Mouse (Mus musculus) E14TG2a.4 (cell line): ENCODE measurements around the gene Id1.

Source experiments
- H3K27me3 ChIP-seq: 2 replicates; pipeline ENCODE4 v1.6.1; 2014; ENCODE audit warnings: low read length, control low read depth; ENCODE audit not compliant: insufficient read depth
- H3K36me3 ChIP-seq: 2 replicates; pipeline ENCODE4 v1.6.1; 2014; ENCODE audit warnings: low read length, control low read depth; ENCODE audit not compliant: insufficient read depth
- H3K4me1 ChIP-seq: replicated peaks from 2 replicates; pipeline ENCODE4 v1.6.1; 2014; ENCODE audit warnings: low read depth, low read length, control low read depth
- H3K4me3 ChIP-seq: replicated peaks from 2 replicates; pipeline ENCODE4 v1.5.1; 2014; ENCODE audit warnings: mild to moderate bottlenecking, low read length
- H3K9me3 ChIP-seq: 2 replicates; pipeline ENCODE4 v1.6.1; 2014; ENCODE audit warnings: low read length, control low read depth
- CTCF ChIP-seq: conservative IDR thresholded peaks from 2 replicates; pipeline ENCODE4 v1.5.1; 2014; ENCODE audit warnings: low read length
- NANOG ChIP-seq: IDR thresholded peaks from 2 replicates; pipeline ENCODE4 v1.6.1; 2014; ENCODE audit warnings: borderline replicate concordance, low read length, mixed read lengths
- POU5F1 ChIP-seq: IDR thresholded peaks from 2 replicates; pipeline ENCODE4 v1.6.1; 2014; ENCODE audit warnings: low read length, borderline replicate concordance

Gene Id1

GRCm38 (mm10) chr2:152736090-152736601 lies at the start of gene Id1:
TSS of gene Id1 (plus strand) at chr2:152736251.
- peaks cover 7% of the 10 kb centered on the region; the same call in 1 of the 2 replicates for H3K36me3 ChIP-seq
- TF ChIP-seq NANOG = peak; percentile 62
- TF ChIP-seq POU5F1 = no peak
- H3K4me1 ChIP-seq = peaks cover 83% of the 10 kb centered on the region
- H3K4me3 ChIP-seq = peak within 1 kb of the TSS; percentile 86
- H3K9me3 ChIP-seq = no peaks in the 10 kb centered on the region
- peaks cover 8% of the 10 kb centered on the region for H3K27me3 ChIP-seq

DNA sequence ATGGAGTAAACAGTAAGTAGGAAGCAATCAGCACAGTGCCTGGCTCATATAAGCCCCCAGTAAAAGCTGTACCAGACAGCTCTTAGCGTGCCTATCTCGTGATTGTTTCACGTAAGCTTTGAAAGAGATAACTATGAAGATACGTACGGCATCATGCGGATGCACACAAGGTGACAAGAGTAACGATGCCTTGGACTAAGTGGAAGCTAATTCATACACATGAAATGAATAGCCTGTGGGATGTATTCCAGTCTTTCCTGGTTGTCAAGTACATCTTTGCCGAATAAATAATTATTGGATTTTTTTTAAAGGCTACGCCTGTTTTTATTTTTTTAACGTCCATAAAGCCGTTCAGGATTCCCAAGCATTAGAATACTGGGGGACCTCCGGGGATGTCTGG lies 49.7 kb upstream of the Id1 start:
- Histone ChIP-seq H3K27me3 (no peaks in the 10 kb centered on the region), H3K4me3 (peak overlapping the region; percentile 56), H3K9me3 (peaks cover 64% of the 10 kb centered on the region), H3K4me1 (peaks cover 22% of the 10 kb centered on the region), H3K36me3 (peaks cover 97% of the 10 kb centered on the region)
- no peak for TF ChIP-seq POU5F1
- TF ChIP-seq NANOG = no peak
- TF ChIP-seq CTCF = no peak

DNA sequence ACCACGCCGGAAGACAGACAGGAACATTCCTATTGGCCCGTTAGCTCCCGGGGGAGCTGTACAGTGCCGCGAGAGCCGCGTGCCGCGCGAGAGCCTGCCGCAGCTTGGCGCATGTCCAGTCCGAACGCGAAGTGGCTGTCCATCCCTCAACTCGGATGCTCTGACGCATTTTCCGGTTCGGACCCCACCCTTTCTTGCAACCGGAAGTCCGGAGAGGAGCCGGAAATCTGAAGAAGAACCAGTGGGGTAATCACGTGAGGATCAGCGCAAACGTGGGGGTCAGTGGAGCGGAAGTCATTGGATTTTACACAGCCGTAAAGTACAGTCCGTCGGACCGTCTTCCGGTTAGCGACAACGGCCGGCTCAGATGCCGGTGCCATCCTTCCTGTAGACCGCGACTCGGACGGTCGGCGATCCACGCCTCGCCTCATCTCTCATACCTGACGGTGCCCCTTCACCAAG lies 49.2 kb upstream of the Id1 start, which contains the start of gene Mcts2:
Gene Mcts2, plus strand, starts transcription at position 230 of the 462 bp plus-strand sequence.
- TF ChIP-seq POU5F1 (no peak), NANOG (no peak), CTCF (no peak)
- peak within 1 kb of the TSS; percentile 77 for H3K4me3 ChIP-seq

GRCm38 (mm10) chr2:152691564-152692217 lies 44.4 kb upstream of the Id1 start:
- Histone ChIP-seq H3K36me3 (peaks cover 83% of the 10 kb centered on the region), H3K4me3 (no peak overlapping the region), H3K9me3 (peaks cover 32% of the 10 kb centered on the region), H3K27me3 (no peaks in the 10 kb centered on the region), H3K4me1 (peaks cover 55% of the 10 kb centered on the region)
- TF ChIP-seq NANOG (no peak), CTCF (no peak), POU5F1 (no peak)

More for the DNA sequence above, 49.2 kb upstream of the Id1 start, which contains the start of gene Mcts2:
- H3K4me1 ChIP-seq = peaks cover 26% of the 10 kb centered on the region
- H3K36me3 ChIP-seq = peaks cover 97% of the 10 kb centered on the region
- H3K27me3 ChIP-seq = no peaks in the 10 kb centered on the region
- H3K9me3 ChIP-seq = peaks cover 64% of the 10 kb centered on the region

- Histone ChIP-seq H3K4me1 (peaks cover 66% of the 10 kb centered on the region), H3K9me3 (peaks cover 17% of the 10 kb centered on the region), H3K4me3 (peak overlapping the region; percentile 66), H3K36me3 (peaks cover 80% of the 10 kb centered on the region), H3K27me3 (no peaks in the 10 kb centered on the region)
- TF ChIP-seq CTCF = peak; percentile 95
- TF ChIP-seq POU5F1 = no peak
These were observed 42.8 kb upstream of the Id1 start for GRCm38 (mm10) chr2:152693233-152693632.

DNA sequence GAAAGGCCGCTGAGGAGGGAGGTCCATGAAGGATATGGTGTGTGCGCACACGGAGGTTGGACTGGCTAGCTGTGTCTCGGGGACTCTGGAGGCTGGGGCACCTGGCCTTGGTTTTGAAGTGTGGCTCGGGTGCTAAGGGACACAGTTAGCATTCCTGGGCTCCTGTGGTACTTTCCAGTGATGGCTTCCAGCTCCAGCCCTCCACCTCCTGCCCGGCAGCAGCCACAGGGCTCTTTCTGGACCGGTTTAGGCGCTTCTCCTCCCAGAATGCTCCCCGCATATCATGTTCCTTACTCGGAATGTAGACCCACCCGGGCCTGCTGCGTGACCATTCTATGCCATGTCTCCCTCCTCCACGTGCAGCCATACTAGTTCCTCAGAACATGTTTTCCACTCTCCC lies 42.3 kb upstream of the Id1 start:
- Histone ChIP-seq H3K4me3 (peak overlapping the region; percentile 66), H3K9me3 (peaks cover 12% of the 10 kb centered on the region), H3K36me3 (peaks cover 75% of the 10 kb centered on the region), H3K27me3 (no peaks in the 10 kb centered on the region), H3K4me1 (peaks cover 66% of the 10 kb centered on the region)
- TF ChIP-seq POU5F1 = no peak
- TF ChIP-seq NANOG = no peak
- TF ChIP-seq CTCF = no peak

DNA sequence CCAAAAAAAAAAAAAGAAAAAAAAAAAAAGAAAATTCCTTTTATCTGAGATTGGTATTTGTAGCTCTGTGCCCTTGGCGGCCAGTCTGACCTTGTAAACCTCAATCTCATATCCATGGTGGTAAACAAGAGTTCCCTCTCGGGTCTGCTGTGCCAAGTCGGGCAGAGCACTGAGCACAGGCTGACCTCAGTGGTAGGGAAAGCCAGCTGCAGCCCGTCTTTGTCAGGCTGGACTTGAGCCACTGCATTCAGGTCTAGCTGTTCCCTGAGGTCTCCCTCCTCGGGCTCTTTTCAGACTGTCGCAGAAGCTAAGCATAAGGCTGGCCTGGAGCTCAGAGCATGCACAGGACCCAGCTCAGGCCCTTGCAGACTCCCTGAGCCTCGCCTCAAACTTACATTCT lies 41.3 kb upstream of the Id1 start:
- H3K4me3 ChIP-seq = no peak overlapping the region
- H3K9me3 ChIP-seq = peaks cover 2% of the 10 kb centered on the region; the same call in 1 of the 2 replicates
- TF ChIP-seq POU5F1 (no peak), CTCF (no peak), NANOG (no peak)
- peaks cover 70% of the 10 kb centered on the region for H3K4me1 ChIP-seq
- no peaks in the 10 kb centered on the region for H3K27me3 ChIP-seq
- H3K36me3 ChIP-seq = peaks cover 72% of the 10 kb centered on the region

DNA sequence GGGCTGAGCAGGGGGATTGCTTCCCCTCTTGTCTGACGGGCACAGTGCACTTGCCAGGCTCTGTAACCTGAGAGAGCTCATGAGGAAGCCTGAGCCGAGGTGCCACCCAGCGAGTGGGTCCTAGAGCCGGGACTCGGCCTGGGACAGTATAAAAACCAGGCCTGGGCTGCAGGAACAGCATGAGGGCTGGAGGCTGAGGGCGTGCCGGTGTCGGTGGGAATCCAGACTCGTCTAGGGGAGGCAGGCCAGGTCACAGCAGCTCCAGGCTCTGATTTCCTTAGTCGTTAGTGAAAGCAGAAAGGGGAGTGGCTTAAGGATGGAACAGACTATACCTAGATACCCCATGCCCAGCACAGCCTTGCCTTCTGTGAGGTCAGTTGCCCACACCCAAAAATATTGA lies 40.0 kb upstream of the Id1 start:
- H3K4me1 ChIP-seq = peaks cover 83% of the 10 kb centered on the region
- peak overlapping the region; percentile 56 for H3K4me3 ChIP-seq
- peaks cover 69% of the 10 kb centered on the region for H3K36me3 ChIP-seq
- no peaks in the 10 kb centered on the region for H3K9me3 ChIP-seq
- H3K27me3 ChIP-seq = no peaks in the 10 kb centered on the region
- TF ChIP-seq POU5F1 (no peak), CTCF (no peak), NANOG (no peak)
